Mouse (Mus musculus) liver, embryonic 14.5 days (tissue): ENCODE measurements around the gene Dram1.

Experiments used
- CTCF ChIP-seq: IDR thresholded peaks from 2 replicates; pipeline ENCODE4 v1.5.1; 2016; ENCODE audit warnings: antibody characterized with exemption, low read depth, control low read depth
- EP300 ChIP-seq: IDR thresholded peaks from 2 replicates; pipeline ENCODE4 v1.6.1; 2016; ENCODE audit warnings: antibody characterized with exemption, low read depth

- TF ChIP-seq CTCF (no peak), EP300 (no peak)
These were observed 90.8 kb downstream of the Dram1 start for GRCm38 (mm10) chr10:88288061-88288460.
